Mouse (Mus musculus) thymus, postnatal 14 days (tissue): ENCODE data around the gene Crebzf.
A peak's percentile ranks its signal among the peaks of the same experiment; 100 is the strongest.

Experiments
- DNase-seq: peaks from one replicate; pipeline ENCODE4 v3.0.0; 2021

Crebzf gene

GRCm38 (mm10) chr7:90442518-90443080 is at the start of gene Crebzf:
Gene Crebzf (plus strand): TSS chr7:90442729.
- DNase-seq = peak; percentile 96

GRCm38 (mm10) chr7:90395073-90395472 is 47.5 kb upstream of the Crebzf start:
- DNase-seq = no peak

- no peak for DNase-seq
Observed at GRCm38 (mm10) chr7:90395928-90396327, 46.6 kb upstream of the Crebzf start.

DNA sequence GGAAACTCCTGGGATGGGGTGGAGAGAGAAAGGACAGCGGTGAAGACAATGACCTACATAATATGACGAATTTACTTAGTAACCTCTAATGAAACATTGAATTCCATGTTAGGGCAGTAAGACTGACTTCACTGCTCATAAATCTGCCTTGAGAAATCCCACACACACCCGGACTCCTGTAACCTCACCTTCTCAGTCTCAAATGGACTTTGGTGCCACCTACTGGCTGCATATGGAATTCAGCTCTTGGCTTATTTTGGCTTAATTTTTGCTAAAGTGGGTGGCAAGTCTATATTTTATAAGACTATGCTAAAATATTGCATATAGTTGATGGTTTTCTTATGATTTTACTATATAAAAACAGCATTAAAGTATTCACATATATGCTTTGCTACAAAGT is 32.6 kb upstream of the Crebzf start:
- DNase-seq = peak; percentile 73

DNA sequence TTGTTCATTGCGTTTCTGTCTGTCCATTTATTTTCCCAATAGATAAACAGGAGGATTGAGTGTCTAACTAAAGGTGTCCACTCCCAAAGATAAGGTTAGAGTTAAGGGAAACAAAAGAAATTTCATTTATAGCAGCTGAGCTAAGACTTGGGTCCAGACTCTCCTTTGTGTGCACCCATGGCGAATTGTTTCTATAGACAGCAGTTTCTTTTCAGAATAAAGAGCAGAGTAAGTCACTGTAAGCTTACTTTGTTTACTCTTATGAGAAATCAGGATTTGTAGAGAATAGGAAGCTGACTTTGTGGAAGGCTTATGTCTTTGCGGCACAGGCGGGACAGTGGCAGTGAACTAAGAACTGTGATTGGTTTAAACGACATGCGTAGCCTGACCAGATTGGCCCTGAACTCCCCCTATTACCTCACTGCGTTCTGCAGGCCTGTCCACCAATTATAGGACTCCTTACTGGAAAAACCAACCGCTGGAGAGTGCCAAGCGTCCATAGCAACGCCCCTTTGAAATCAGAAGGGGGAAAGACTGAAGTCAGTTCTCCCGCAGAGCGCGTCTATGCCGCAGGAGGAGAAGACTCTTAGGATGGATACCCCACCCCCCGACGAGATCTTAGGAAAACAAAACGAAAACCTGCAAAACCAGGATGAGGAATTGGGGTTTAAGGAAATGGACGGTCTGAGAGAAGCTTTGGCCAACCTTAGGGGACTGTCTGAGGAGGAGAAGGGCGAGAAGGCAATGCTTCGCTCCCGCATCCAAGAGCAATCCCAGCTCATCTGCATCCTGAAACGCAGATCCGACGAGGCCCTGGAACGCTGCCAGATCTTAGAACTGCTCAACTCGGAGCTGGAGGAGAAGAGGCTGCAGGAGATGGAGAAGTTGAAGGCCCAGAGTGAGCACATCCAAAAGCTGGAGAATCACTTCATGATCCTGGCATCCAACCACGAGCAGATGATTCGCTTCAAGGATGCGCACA is 16.2 kb upstream of the Crebzf start, which contains the start of gene Ccdc89:
Gene Ccdc89, plus strand, starts transcription at position 558 of the 982 bp plus-strand sequence.
- no peak for DNase-seq

GRCm38 (mm10) chr7:90427006-90427405 is 15.5 kb upstream of the Crebzf start:
- no peak for DNase-seq

GRCm38 (mm10) chr7:90432221-90432620 is 10.3 kb upstream of the Crebzf start:
- DNase-seq = no peak

- no peak for DNase-seq
Observed at GRCm38 (mm10) chr7:90440044-90440443, 2.5 kb upstream of the Crebzf start.

GRCm38 (mm10) chr7:90442070-90442469 is 459 bp upstream of the Crebzf start:
- DNase-seq = no peak

- peak; percentile 77 for DNase-seq
Observed at GRCm38 (mm10) chr7:90443101-90444091, 867 bp downstream of the Crebzf start.

- no peak for DNase-seq
Observed at GRCm38 (mm10) chr7:90444206-90444605, 1.7 kb downstream of the Crebzf start.

- DNase-seq = no peak
Observed at GRCm38 (mm10) chr7:90456149-90456844, 13.8 kb downstream of the Crebzf start.

- peak; percentile 69 for DNase-seq
Observed at GRCm38 (mm10) chr7:90456845-90457468, 14.4 kb downstream of the Crebzf start, which contains the start of gene Tmem126a. Gene Tmem126a (minus strand): TSS chr7:90457229.

DNA sequence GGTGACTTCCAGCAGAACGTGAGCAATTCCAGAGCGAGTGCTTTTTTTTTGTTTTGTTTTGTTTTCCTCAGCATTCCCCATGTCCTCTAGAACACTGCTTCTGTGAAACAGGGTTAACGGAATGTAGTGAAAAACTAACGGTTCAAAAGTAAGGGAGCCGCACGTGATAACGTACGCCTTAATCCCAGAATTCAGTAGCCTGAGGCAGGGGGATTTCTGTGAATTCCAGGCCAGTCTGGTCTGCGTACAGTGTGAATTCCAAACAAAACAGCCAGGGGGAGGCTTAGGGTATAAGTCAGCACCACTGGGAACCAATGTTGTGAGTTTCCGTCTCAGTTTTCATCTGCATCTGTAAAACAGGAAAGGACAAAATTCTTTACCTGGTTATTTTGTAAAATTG is 15.0 kb downstream of the Crebzf start:
- DNase-seq = no peak

DNA sequence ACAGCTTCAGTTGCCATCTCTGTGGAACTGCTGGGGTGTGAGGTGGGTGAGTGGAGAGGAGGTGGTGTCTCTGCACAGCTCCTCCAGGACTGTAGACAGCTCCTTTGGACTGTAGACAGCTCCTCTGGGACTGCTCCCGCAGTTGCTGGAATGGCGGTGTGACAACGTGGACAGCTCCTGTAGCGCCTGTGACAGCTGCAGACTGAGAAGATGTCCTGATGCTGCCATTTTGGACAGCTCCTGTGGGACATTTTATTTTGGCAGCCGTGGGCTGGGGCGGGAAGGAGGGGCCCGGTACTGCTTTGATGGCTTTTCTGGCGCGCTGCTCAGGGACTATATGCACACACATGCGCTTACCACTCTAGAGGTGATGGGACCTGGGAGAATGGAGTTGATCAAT is 17.8 kb downstream of the Crebzf start:
- no peak for DNase-seq

DNA sequence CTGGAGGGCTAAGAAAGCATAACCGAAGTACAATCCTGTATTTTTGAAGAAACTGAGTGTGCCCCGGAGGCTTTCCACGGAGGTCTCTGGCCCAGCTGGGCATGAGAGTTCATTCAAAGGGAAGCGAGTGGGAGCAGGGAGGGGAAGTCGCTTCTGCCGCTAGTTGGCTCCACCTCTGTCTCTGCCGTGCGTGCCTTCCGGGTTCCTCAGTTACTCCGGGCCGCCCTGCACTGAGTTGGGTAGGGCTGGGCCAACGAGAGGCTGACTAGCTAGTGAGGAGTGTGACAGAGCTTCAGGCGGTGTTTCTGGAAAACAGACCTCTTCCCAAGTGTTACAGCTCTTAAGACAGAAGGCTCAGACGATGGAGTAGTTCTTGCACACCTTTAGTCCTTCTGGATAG is 18.4 kb downstream of the Crebzf start:
- DNase-seq = peak; percentile 72

DNA sequence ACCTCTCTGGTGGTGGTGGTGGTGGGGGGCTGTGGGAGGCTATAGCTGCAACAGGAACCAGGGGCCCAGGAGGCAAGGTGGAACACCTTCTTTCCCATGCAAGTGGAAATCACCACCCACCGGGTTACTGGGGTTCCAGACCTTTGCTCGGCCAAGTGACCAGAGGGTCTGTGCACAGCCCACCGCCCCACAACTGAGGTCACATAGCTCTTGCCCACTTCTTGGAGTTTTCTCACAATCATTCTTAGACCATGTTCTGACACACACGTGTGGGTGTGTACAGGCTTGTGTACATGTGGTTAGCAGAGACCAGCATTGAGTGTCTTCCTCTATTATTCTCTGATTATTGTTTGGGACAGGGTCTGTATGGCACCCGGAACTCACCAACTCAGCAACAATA is 18.9 kb downstream of the Crebzf start:
- no peak for DNase-seq

DNA sequence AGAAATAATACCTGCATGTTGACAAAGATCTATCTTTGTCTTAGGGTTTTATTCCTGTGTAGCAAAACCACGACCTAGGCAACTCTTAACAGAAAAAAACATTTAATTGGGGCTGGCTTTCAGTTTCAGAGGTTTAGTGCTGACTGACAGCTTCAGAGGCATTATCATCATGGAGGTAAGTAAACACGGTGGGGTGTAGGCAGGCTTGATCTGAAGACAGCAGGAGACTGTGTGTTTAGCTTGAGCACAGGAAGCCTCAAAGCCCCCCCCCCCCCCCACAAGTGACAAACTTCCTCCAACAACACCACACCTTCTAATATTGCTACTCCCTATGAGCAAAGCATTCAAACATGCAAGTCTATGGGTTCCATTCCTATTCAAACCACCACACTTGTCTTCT is 31.0 kb downstream of the Crebzf start:
- DNase-seq = no peak

DNA sequence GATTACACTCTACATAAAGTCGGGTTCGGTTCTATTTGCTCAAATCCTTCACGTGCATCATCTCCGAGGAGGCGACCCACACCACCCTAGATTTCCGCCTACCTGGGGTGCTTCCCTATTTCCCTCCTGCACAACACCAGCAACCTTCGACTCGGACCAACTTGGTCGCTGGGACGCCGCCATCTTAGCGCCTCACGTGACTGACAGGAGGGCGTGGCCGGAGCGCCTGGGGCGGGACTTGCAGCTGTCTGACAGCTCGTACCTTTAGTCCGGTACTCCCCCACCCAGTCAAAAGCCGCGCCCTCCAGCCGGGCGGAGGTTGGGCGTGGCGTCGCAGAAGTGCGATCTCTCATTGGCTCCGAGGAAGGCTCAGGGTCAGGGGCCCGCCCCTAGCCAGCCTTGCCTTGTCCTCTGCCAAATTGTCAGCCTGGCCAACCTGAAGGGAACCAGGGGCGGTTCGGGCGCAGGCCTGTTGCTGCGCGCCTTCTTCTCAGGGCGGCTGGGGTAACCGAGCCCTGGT is 33.3 kb downstream of the Crebzf start, which contains the start of gene Tmem126b:
Gene Tmem126b, minus strand, starts transcription at position 209 of the 520 bp plus-strand sequence.
- peak; percentile 99 for DNase-seq

- DNase-seq = no peak
Observed at GRCm38 (mm10) chr7:90476313-90477245, 34.0 kb downstream of the Crebzf start, which contains the start of gene Dlg2. Gene Dlg2 (plus strand): TSS chr7:90476672.
